ENCODE assay signal across 18 mouse cellular contexts in the genomic region with DNA sequence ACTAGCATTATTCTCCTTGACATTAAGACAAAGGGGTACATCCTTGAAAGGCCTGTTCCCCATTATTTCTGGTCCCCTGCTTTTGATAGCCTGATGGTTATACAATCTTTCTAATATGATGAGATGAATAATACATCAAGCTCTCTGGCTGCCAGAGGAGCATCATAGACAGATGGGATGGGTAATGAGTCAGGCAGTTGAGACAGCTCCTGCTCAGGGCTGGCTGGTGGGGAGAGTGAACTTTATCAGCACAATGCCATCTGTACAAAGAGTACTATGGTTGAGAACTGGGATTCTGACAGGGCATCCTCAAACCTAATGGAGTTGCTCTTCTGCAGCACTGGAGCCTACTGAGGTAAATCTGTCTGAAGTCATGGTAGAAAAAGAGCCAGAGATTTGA.
A peak's percentile ranks its signal among the peaks of the same experiment; 100 is the strongest.
DNase-seq lines count a peak whose midpoint lies in the region; ATAC-seq and TF ChIP-seq lines count a peak whose summit lies in the region.
"Had no signal": no experiment of that assay in that cellular context is flagged by ENCODE, and none has a peak within 500 bp of the region (broad histone marks: within the 10 kb centered on the region; RNA-seq: fewer than 3 reads in every experiment).

No protein-coding gene starts in this region.

- no peaks in the 10 kb centered on the region for H3K27me3 ChIP-seq in hindbrain, embryonic 11.5 days (ENCODE audit: control insufficient read depth, insufficient read depth, low read length)
- no peaks in the 10 kb centered on the region for H3K27me3 ChIP-seq in hindbrain, embryonic 10.5 days (ENCODE audit: insufficient read depth, poor library complexity, severe bottlenecking)
- no peaks in the 10 kb centered on the region for H3K27me3 ChIP-seq in heart, embryonic 10.5 days (ENCODE audit: insufficient read depth, poor library complexity, severe bottlenecking)
- H3K27me3 ChIP-seq: heart, embryonic 12.5 days; hindbrain, embryonic 13.5 days had no signal

- no peaks in the 10 kb centered on the region for H3K9me3 ChIP-seq in hindbrain, embryonic 11.5 days (ENCODE audit: control insufficient read depth, low read length)
- H3K9me3 ChIP-seq in hindbrain, embryonic 10.5 days: peaks cover 7% of the 10 kb centered on the region; the same call in 1 of the 2 replicates
- no peaks in the 10 kb centered on the region for H3K9me3 ChIP-seq in heart, embryonic 10.5 days
- H3K9me3 ChIP-seq: hindbrain, embryonic 13.5 days had no signal

- peak; percentile 51; the same call in 1 of the 2 replicates for ATAC-seq in hindbrain, embryonic 11.5 days (ENCODE audit: low FRiP score)
- ATAC-seq: forebrain, embryonic 14.5 days; hindbrain, postnatal 0 days had no signal

- H3K4me1 ChIP-seq in hindbrain, embryonic 11.5 days (replicated peaks; ENCODE audit: control insufficient read depth, insufficient read depth, low read length): no peaks in the 10 kb centered on the region
- no peaks in the 10 kb centered on the region for H3K4me1 ChIP-seq in hindbrain, embryonic 10.5 days (replicated peaks)
- H3K4me1 ChIP-seq in heart, embryonic 10.5 days: no peaks in the 10 kb centered on the region
- H3K4me1 ChIP-seq: heart, embryonic 12.5 days; hindbrain, embryonic 13.5 days had no signal

- no peaks in the 10 kb centered on the region for H3K36me3 ChIP-seq in hindbrain, embryonic 11.5 days (ENCODE audit: control insufficient read depth, insufficient read depth, low read length)
- H3K36me3 ChIP-seq in hindbrain, embryonic 10.5 days: no peaks in the 10 kb centered on the region
- no peaks in the 10 kb centered on the region for H3K36me3 ChIP-seq in heart, embryonic 10.5 days
- H3K36me3 ChIP-seq: heart, embryonic 12.5 days; hindbrain, embryonic 13.5 days had no signal

- no peak for TF ChIP-seq CTCF in brain, embryonic 14.5 days (IDR thresholded peaks at IDR 0.05; ENCODE audit: borderline replicate concordance, extremely low read depth, insufficient read depth, insufficient read length)

- DNase-seq in hindbrain, embryonic 11.5 days (ENCODE audit: low spot score): no peak
- DNase-seq in hindbrain, embryonic 10.5 days (ENCODE audit: low spot score): no peak
- peak; percentile 7 for DNase-seq in brain, embryonic 14.5 days (ENCODE audit: low read depth)
- peak; percentile 62 to 72 for DNase-seq in layer of hippocampus, adult 8-10 months (ENCODE audit: low spot score in 2 of 2)
- DNase-seq in layer of hippocampus, postnatal 14 days (ENCODE audit: low spot score in 2 of 2): peak; percentile 11 to 79
- DNase-seq in thymus, postnatal 10 days (ENCODE audit: low spot score in 2 of 2): no peak
- DNase-seq in thymus, postnatal 0 days (ENCODE audit: low spot score): no peak
- no peak for DNase-seq in heart, embryonic 10.5 days (ENCODE audit: low spot score)
- DNase-seq: adrenal gland, postnatal 10 days; cerebellum, adult 18-20 months; cerebellum, adult 9-11 months; cerebellum, postnatal 36 days; gastrocnemius, postnatal 14 days; heart, adult 2 months had no signal

- no peak overlapping the region for H3K27ac ChIP-seq in hindbrain, embryonic 11.5 days (ENCODE audit: low read depth, low read length)
- H3K27ac ChIP-seq in hindbrain, embryonic 10.5 days: no peak overlapping the region
- H3K27ac ChIP-seq in heart, embryonic 10.5 days: no peak overlapping the region
- H3K27ac ChIP-seq: heart, adult 2 months; hindbrain, embryonic 13.5 days; hindbrain, postnatal 0 days had no signal

- no peak for TF ChIP-seq POLR2A in brain, embryonic 14.5 days (IDR thresholded peaks at IDR 0.05; ENCODE audit: borderline replicate concordance, extremely low read depth, insufficient read depth, insufficient read length, poor library complexity, severe bottlenecking)

- no peak overlapping the region for H3K4me2 ChIP-seq in hindbrain, embryonic 11.5 days (replicated peaks; ENCODE audit: low read depth, low read length)
- H3K4me2 ChIP-seq: heart, embryonic 12.5 days; hindbrain, embryonic 13.5 days had no signal

- H3K4me3 ChIP-seq in hindbrain, embryonic 11.5 days (ENCODE audit: low read depth, low read length): no peak overlapping the region
- no peak overlapping the region for H3K4me3 ChIP-seq in hindbrain, embryonic 10.5 days
- no peak overlapping the region for H3K4me3 ChIP-seq in heart, embryonic 10.5 days
- H3K4me3 ChIP-seq: heart, adult 2 months; heart, embryonic 12.5 days; hindbrain, embryonic 13.5 days had no signal

- no peak overlapping the region for H3K9ac ChIP-seq in hindbrain, embryonic 11.5 days (ENCODE audit: low read depth, low read length)
- H3K9ac ChIP-seq: heart, embryonic 12.5 days; hindbrain, embryonic 13.5 days had no signal

Comparison
In these comparisons a context has a peak if more than half of its experiments do, and no peak if none do; other contexts are left out.
1. DNase-seq: peak in brain, embryonic 14.5 days (single experiment), layer of hippocampus, adult 8-10 months (2 of 2) and layer of hippocampus, postnatal 14 days (2 of 2); none in hindbrain, embryonic 11.5 days (single experiment), hindbrain, embryonic 10.5 days (single experiment), thymus, postnatal 10 days (0 of 2), thymus, postnatal 0 days (single experiment) and heart, embryonic 10.5 days (single experiment).